Mouse (Mus musculus) E14TG2a.4 (cell line): Measurements from ENCODE around the gene Itgae.

Experiments used
- H3K27me3 ChIP-seq: 2 replicates; pipeline ENCODE4 v1.6.1; 2014; ENCODE audit warnings: low read length, control low read depth; ENCODE audit not compliant: insufficient read depth
- H3K36me3 ChIP-seq: 2 replicates; pipeline ENCODE4 v1.6.1; 2014; ENCODE audit warnings: low read length, control low read depth; ENCODE audit not compliant: insufficient read depth
- H3K4me1 ChIP-seq: replicated peaks from 2 replicates; pipeline ENCODE4 v1.6.1; 2014; ENCODE audit warnings: low read depth, low read length, control low read depth
- H3K4me3 ChIP-seq: replicated peaks from 2 replicates; pipeline ENCODE4 v1.5.1; 2014; ENCODE audit warnings: mild to moderate bottlenecking, low read length
- H3K9me3 ChIP-seq: 2 replicates; pipeline ENCODE4 v1.6.1; 2014; ENCODE audit warnings: low read length, control low read depth
- CTCF ChIP-seq: conservative IDR thresholded peaks from 2 replicates; pipeline ENCODE4 v1.5.1; 2014; ENCODE audit warnings: low read length
- NANOG ChIP-seq: IDR thresholded peaks from 2 replicates; pipeline ENCODE4 v1.6.1; 2014; ENCODE audit warnings: borderline replicate concordance, low read length, mixed read lengths
- POU5F1 ChIP-seq: IDR thresholded peaks from 2 replicates; pipeline ENCODE4 v1.6.1; 2014; ENCODE audit warnings: low read length, borderline replicate concordance

Gene Itgae

DNA sequence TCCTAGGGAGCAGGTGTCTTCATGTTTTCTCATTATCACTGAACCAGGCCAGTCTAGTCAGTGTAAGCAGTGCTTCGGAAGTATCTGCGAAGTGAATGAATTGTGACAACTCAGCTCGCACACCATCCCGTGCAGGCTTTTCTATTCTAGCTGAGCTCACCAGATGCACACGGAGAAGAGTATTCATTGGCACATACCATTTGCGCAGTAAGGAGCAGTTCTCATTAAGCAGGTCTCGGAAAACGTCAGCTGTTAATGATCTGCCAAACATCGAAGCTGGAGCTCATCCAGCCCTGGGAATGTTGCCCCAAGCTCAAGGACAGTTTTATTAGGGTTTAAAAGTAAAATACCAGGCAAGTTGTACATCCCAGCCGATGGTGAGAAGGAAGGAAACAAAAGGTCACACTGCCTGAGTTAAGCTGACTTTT lies 5.6 kb upstream of the Itgae start:
- Histone ChIP-seq H3K4me1 (0 out of 2 replicates have a peak, but pooled peaks cover 4% of the 10 kb centered on the region), H3K27me3 (no peaks in the 10 kb centered on the region; the same call in 1 of the 2 replicates)
- TF ChIP-seq POU5F1 (no peak), CTCF (no peak), NANOG (no peak)

DNA sequence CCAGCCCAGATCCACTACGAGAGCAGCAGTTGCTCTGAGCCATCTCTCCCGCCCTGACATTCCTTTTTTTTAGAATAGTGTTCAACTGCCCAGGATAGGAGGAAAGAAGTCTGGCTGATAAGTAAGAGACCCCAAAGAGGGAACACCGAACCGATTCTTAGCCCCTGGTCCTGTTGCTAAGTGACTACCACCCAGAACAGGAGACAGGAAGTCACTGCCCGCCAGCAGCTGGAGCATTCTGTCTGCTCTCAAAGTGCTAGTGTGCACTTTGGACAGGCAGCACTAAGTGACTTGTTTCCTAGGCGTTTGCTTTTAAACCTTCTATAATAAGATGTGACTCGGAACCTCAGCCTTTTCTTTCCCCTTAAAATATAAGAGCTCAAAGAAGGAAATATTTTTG lies 5.0 kb upstream of the Itgae start:
- Histone ChIP-seq H3K4me3 (no peak overlapping the region), H3K4me1 (0 out of 2 replicates have a peak, but pooled peaks cover 4% of the 10 kb centered on the region), H3K9me3 (no peaks in the 10 kb centered on the region), H3K36me3 (peaks cover 34% of the 10 kb centered on the region), H3K27me3 (no peaks in the 10 kb centered on the region; the same call in 1 of the 2 replicates)
- no peak for TF ChIP-seq POU5F1
- no peak for TF ChIP-seq CTCF
- TF ChIP-seq NANOG, result no peak

More for the DNA sequence above, 5.6 kb upstream of the Itgae start:
- Histone ChIP-seq H3K9me3 (no peaks in the 10 kb centered on the region), H3K36me3 (peaks cover 39% of the 10 kb centered on the region), H3K4me3 (no peak overlapping the region)

GRCm38 (mm10) chr11:73087700-73088480 lies 2.5 kb upstream of the Itgae start:
- Histone ChIP-seq H3K9me3 (no peaks in the 10 kb centered on the region), H3K4me1 (0 out of 2 replicates have a peak, but pooled peaks cover 4% of the 10 kb centered on the region), H3K27me3 (peaks cover 6% of the 10 kb centered on the region; the same call in 1 of the 2 replicates), H3K4me3 (no peak overlapping the region), H3K36me3 (peaks cover 13% of the 10 kb centered on the region)
- TF ChIP-seq CTCF (no peak), POU5F1 (no peak), NANOG (no peak)

- H3K9me3 ChIP-seq, result no peaks in the 10 kb centered on the region
- 0 out of 2 replicates have a peak, but pooled peaks cover 2% of the 10 kb centered on the region for H3K4me1 ChIP-seq
- TF ChIP-seq CTCF, result no peak
- TF ChIP-seq NANOG, result no peak
- no peak for TF ChIP-seq POU5F1
- H3K4me3 ChIP-seq, result no peak overlapping the region
- peaks cover 11% of the 10 kb centered on the region for H3K27me3 ChIP-seq
- no peaks in the 10 kb centered on the region for H3K36me3 ChIP-seq
Measured at GRCm38 (mm10) chr11:73090826-73091225, 443 bp downstream of the Itgae start.

- TF ChIP-seq NANOG (no peak), POU5F1 (no peak), CTCF (no peak)
- no peak overlapping the region for H3K4me3 ChIP-seq
- H3K27me3 ChIP-seq, result peaks cover 11% of the 10 kb centered on the region
- no peaks in the 10 kb centered on the region for H3K9me3 ChIP-seq
- H3K4me1 ChIP-seq, result 0 out of 2 replicates have a peak, but pooled peaks cover 2% of the 10 kb centered on the region
- no peaks in the 10 kb centered on the region for H3K36me3 ChIP-seq
Measured at GRCm38 (mm10) chr11:73092057-73092456, 1.7 kb downstream of the Itgae start.

DNA sequence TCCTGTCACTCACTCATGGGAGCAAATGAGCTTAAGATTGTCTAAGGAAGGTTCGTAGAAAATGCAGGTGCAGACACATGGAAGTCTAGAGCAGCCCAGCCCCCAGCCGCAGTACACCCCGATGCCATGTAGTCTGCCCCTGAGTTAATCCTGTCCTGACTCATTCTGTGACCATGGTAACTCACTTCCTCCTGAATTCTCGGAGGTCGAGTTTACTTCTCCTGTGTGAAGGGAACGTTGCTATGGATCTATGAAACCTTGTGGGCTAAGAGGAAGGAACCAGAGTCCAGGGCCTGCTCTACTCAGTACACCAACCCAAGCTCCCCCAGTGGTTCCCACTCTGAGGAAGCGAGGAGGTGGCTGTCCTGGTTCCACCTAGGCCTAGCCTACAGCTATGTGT lies 2.5 kb downstream of the Itgae start:
- Histone ChIP-seq H3K9me3 (no peaks in the 10 kb centered on the region), H3K4me3 (no peak overlapping the region), H3K4me1 (no peaks in the 10 kb centered on the region), H3K36me3 (no peaks in the 10 kb centered on the region), H3K27me3 (peaks cover 11% of the 10 kb centered on the region)
- TF ChIP-seq CTCF (no peak), NANOG (no peak), POU5F1 (no peak)

GRCm38 (mm10) chr11:73094231-73094995 lies 4.0 kb downstream of the Itgae start:
- TF ChIP-seq NANOG (no peak), CTCF (no peak), POU5F1 (no peak)
- peaks cover 8% of the 10 kb centered on the region for H3K4me1 ChIP-seq
- peaks cover 11% of the 10 kb centered on the region; the same call in 1 of the 2 replicates for H3K27me3 ChIP-seq
- no peaks in the 10 kb centered on the region for H3K9me3 ChIP-seq
- H3K4me3 ChIP-seq, result no peak overlapping the region
- no peaks in the 10 kb centered on the region for H3K36me3 ChIP-seq

- TF ChIP-seq CTCF (no peak), NANOG (no peak), POU5F1 (no peak)
- no peak overlapping the region for H3K4me3 ChIP-seq
- H3K9me3 ChIP-seq, result no peaks in the 10 kb centered on the region
- H3K4me1 ChIP-seq, result peaks cover 17% of the 10 kb centered on the region
- H3K27me3 ChIP-seq, result peaks cover 4% of the 10 kb centered on the region; the same call in 1 of the 2 replicates
- no peaks in the 10 kb centered on the region for H3K36me3 ChIP-seq
Measured at GRCm38 (mm10) chr11:73098860-73099259, 8.5 kb downstream of the Itgae start.
